Mouse (Mus musculus) midbrain, embryonic 16.5 days (tissue): Measurements from ENCODE around the gene Hexim2. TPM values are rescaled to one million over a fixed set of nuclear protein-coding genes. Genes with fewer than 3 reads are reported as not detected.
A peak's percentile ranks its signal among the peaks of the same experiment; 100 is the strongest.

ENCODE experiments used
- ATAC-seq: fragments of 200-750 bp; cut with Nextera tagmentation; 2 replicates; pipeline ENCODE4 v1.8.0; 2017; ENCODE audit warnings: moderate TSS enrichment
- H3K27ac ChIP-seq: fragments of 300-500 bp; sonication (generic); 2 replicates; pipeline ENCODE4 v1.5.1; 2014; ENCODE audit warnings: mild to moderate bottlenecking, low read length, mixed read lengths
- H3K27me3 ChIP-seq: fragments of 300-500 bp; sonication (generic); 2 replicates; pipeline ENCODE4 v1.6.1; 2014; ENCODE audit warnings: low read depth, low read length, mixed read lengths; ENCODE audit not compliant: control insufficient read depth, insufficient read depth
- H3K36me3 ChIP-seq: fragments of 300-500 bp; sonication (generic); 2 replicates; pipeline ENCODE4 v1.6.1; 2014; ENCODE audit warnings: mild to moderate bottlenecking, low read length, moderate library complexity, mixed read lengths; ENCODE audit not compliant: control insufficient read depth, insufficient read depth
- H3K4me1 ChIP-seq: fragments of 300-500 bp; sonication (generic); 2 replicates; pipeline ENCODE4 v1.6.1; 2014; ENCODE audit warnings: mild to moderate bottlenecking, low read length, mixed read lengths; ENCODE audit not compliant: control insufficient read depth, insufficient read depth
- H3K4me2 ChIP-seq: fragments of 300-500 bp; sonication (generic); 2 replicates; pipeline ENCODE4 v1.6.1; 2014; ENCODE audit warnings: mild to moderate bottlenecking, low read length, mixed read lengths
- H3K4me3 ChIP-seq: fragments of 300-500 bp; sonication (generic); 2 replicates; pipeline ENCODE4 v1.5.1; 2014; ENCODE audit warnings: low read depth, mild to moderate bottlenecking, low read length, moderate library complexity, mixed read lengths
- H3K9ac ChIP-seq: fragments of 300-500 bp; sonication (generic); 2 replicates; pipeline ENCODE4 v1.6.1; 2014; ENCODE audit warnings: low read depth, low read length, mixed read lengths
- H3K9me3 ChIP-seq: fragments of 300-500 bp; sonication (generic); replicated peaks from 2 replicates; pipeline ENCODE4 v1.6.1; 2014; ENCODE audit warnings: mild to moderate bottlenecking, low read length, mixed read lengths; ENCODE audit not compliant: control insufficient read depth, poor library complexity, severe bottlenecking
- WGBS: fragments of 180-500 bp; shearing (Covaris S2); extraction: QIAGEN DNeasy Blood & Tissue Kit; methylation state at CpG from one replicate; pipeline ENCODE4 v1.1.7; 2014; 5-methylcytosine and 5-hydroxymethylcytosine counted together
- polyA plus RNA-seq: library from polyadenylated mRNA; unstranded; fragments of >200 nt; fragmentation: Nextera tagmentation; extraction: Ambion mirVana; gene quantifications from 2 replicates; pipeline ENCODE4 v1.2.1, GENCODE M21; 2015

Hexim2 gene
- polyA plus RNA-seq, result 29.9 and 37.0 TPM in 2 replicates

DNA sequence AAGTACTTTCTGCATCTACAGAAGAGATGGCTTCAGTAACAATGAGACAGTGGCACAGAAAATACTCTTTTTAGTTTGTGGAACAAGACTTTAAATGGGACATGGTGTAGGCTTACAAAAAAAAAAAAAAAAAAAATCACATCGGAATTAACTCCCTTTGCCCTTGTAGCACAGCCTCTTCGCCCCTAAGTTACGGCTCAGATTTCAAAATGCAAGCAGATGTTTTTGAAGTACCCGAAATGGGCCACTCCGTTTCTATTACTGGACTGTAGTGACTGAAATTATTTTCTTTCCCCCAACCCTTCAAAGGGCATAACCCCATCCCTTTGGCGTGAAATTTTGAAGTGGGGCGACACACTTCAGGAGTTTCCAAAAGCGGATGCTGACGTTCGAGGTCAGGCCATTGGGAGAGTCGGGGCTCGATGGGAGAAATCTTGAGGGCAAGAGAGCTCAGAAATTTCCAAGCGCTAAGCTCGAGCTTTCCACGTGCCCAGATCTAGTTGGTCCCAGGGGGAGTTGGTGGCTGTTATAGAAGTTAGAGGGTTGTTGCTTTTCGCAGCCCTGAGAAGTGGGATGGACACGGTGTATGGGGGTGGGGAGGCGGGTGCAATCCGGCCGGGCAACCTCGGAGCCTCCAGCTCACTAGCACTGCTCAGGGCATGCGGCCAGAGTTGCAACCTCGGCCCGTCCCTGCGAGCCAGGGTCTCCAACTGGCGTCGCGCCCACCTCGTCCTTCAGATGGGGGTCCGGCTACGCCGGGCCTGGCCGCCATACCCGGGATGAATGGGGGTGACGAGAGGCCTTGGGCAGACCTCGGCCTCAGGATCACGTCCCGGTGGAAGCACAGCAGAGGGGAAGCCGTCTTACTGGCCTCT lies at the start of gene Hexim2:
TSS of gene Hexim2 (plus strand) at position 729 of the 875 bp plus-strand sequence.
- no peaks in the 10 kb centered on the region for H3K27me3 ChIP-seq
- peak within 1 kb of the TSS; percentile 99 for H3K27ac ChIP-seq
- peak within 1 kb of the TSS; percentile 80 for H3K4me2 ChIP-seq
- peaks cover 37% of the 10 kb centered on the region for H3K4me1 ChIP-seq
- 2% methylated on average over 39 of the region's 39 CpGs for WGBS
- ATAC-seq, result peak; percentile 75
- peak within 1 kb of the TSS; percentile 97 for H3K9ac ChIP-seq
- H3K36me3 ChIP-seq, result no peaks in the 10 kb centered on the region
- peak within 1 kb of the TSS; percentile 76 for H3K4me3 ChIP-seq
- H3K9me3 ChIP-seq, result no peaks in the 10 kb centered on the region

DNA sequence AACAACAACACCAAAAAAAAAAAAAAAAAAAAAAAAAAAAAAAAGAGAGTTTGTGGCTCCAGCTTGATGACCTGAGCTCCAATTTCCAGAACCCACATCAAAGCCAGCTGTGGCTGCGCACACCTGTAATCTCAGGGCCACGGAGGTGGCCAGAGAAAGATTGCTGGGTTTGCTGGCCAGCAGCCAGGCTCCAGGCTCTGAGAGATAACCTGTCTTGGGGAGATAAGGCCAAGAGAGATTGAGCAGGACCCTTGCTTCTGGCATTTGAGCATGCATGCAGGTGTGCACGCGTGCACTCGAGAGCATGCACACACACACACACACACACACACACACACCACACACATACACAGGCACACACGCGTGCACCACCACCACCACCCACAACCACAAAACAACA lies 38.9 kb upstream of the Hexim2 start:
- whole genome bisulfite sequencing, result 89% methylated on average over 7 of the region's 7 CpGs
- Histone ChIP-seq H3K4me1 (no peaks in the 10 kb centered on the region), H3K9ac (no peak overlapping the region), H3K27ac (no peak overlapping the region), H3K27me3 (no peaks in the 10 kb centered on the region; the same call in 1 of the 2 replicates), H3K4me2 (no peak overlapping the region), H3K4me3 (no peak overlapping the region), H3K9me3 (no peaks in the 10 kb centered on the region), H3K36me3 (no peaks in the 10 kb centered on the region)
- no peak for ATAC-seq

DNA sequence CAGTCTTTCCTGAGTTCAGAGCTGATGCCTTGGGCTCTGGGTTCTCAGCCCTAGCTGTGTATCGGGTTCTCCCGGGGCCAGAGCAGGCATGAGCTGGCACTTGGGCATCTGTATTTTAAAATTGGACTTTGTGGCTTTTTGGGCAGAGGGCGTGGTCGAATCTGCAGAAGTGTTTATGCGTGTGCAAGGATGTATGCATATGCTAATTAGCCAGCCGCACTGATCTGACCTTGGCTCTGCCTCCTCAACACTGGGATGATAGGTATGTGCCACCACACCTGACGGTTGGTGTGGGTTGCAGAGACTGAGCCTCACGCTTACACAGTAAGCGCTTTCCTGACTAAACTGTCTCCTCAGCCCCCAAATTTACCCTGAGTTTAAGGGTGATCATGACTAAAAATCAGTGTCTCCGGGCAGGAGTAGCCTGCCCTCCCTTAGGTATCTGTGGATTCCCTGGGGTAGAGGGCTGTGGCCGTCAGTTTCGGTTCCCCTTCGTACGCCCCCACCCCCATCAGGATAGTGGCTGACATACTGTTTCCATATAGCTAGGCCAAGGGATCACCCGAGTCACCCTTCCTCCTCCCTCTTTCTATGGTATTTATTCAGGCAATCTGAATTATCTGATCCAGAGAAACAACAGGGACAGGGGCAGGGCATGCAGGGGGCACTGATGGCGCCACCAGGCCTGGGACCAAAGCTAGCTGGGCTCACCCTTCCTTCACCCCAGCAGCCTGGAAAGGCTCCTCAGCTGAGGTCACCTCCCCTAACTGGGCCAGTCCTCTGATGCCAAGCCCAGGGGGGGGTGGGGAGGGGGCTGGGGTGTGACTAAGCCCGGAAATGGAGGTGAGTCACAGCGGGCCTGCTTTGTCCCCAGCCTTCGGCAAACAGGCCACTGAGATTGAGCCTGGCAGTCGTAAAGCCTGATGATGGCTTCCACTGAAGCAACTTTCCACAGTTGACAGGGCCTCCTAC lies 38.1 kb upstream of the Hexim2 start:
- Histone ChIP-seq H3K9ac (no peak overlapping the region), H3K4me1 (no peaks in the 10 kb centered on the region), H3K27me3 (no peaks in the 10 kb centered on the region; the same call in 1 of the 2 replicates), H3K4me2 (no peak overlapping the region), H3K4me3 (no peak overlapping the region), H3K27ac (no peak overlapping the region), H3K9me3 (no peaks in the 10 kb centered on the region), H3K36me3 (no peaks in the 10 kb centered on the region)
- WGBS, result 79% methylated on average over 20 of the region's 20 CpGs
- ATAC-seq, result no peak

GRCm38 (mm10) chr11:103095107-103095670 lies 37.0 kb upstream of the Hexim2 start:
- 60% methylated on average over 9 of the region's 9 CpGs for WGBS
- no peak overlapping the region for H3K9ac ChIP-seq
- no peaks in the 10 kb centered on the region for H3K4me1 ChIP-seq
- ATAC-seq, result no peak
- no peak overlapping the region for H3K4me2 ChIP-seq
- H3K36me3 ChIP-seq, result no peaks in the 10 kb centered on the region
- no peak overlapping the region for H3K27ac ChIP-seq
- peaks cover 10% of the 10 kb centered on the region for H3K27me3 ChIP-seq
- no peak overlapping the region for H3K4me3 ChIP-seq
- H3K9me3 ChIP-seq, result no peaks in the 10 kb centered on the region

- Histone ChIP-seq H3K4me2 (no peak overlapping the region), H3K27ac (no peak overlapping the region), H3K27me3 (peaks cover 15% of the 10 kb centered on the region), H3K4me3 (no peak overlapping the region), H3K36me3 (no peaks in the 10 kb centered on the region), H3K9me3 (no peaks in the 10 kb centered on the region), H3K4me1 (no peaks in the 10 kb centered on the region), H3K9ac (no peak overlapping the region)
- ATAC-seq, result no peak
- 89% methylated on average over 6 of the region's 6 CpGs for whole genome bisulfite sequencing
Measured at GRCm38 (mm10) chr11:103095801-103096200, 36.4 kb upstream of the Hexim2 start.

DNA sequence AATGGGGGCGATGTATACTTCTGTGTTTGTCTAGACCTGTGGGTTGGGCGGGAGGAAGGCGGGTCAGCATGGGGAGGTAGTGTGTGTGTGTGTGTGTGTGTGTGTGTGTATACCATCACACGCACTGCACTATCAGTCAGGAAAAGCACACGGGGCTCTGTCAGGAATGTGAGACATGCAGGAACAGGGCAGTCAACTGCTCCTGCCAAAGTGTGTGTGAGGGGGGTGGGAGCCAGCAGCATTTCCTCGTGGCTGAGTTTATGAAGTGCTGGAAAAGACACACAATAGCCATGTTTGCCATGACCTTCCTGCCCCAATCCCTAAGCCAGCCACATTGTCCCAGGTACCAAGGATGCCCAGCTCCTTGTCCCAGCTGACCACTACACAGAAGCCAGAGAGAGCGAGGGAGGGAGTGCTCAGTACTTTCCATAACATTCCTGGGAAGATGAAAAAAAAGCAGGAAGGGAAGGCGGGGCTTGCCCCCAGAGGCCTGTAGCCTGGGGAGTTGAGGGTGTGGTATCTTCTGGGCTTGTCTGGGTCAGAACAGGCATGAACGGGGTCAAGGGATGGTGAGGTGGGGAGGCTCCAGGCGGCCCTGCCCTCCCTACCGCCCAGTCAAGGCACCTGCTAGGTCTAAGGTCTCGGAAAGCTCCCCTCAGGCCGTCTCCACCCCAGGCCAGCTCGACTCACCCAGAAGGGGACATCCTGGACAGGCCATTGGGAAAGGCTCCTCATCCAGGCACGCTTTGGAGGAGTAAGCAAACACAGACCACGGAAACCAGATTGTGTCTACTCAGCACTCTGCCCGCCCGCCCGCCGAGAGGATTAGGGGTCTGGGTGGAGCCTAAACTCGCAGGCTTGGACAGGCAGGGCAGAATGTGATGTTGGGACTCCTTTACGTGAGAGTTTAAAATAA lies 35.0 kb upstream of the Hexim2 start:
- no peak overlapping the region for H3K27ac ChIP-seq
- no peak overlapping the region for H3K4me2 ChIP-seq
- H3K4me1 ChIP-seq, result peaks cover 8% of the 10 kb centered on the region; the same call in 1 of the 2 replicates
- H3K9me3 ChIP-seq, result no peaks in the 10 kb centered on the region
- H3K9ac ChIP-seq, result no peak overlapping the region
- H3K36me3 ChIP-seq, result no peaks in the 10 kb centered on the region
- no peak overlapping the region for H3K4me3 ChIP-seq
- ATAC-seq, result no peak
- H3K27me3 ChIP-seq, result peaks cover 15% of the 10 kb centered on the region
- 24% methylated on average over 22 of the region's 22 CpGs for WGBS

GRCm38 (mm10) chr11:103098531-103099190 lies 33.6 kb upstream of the Hexim2 start:
- Histone ChIP-seq H3K27ac (no peak overlapping the region), H3K36me3 (no peaks in the 10 kb centered on the region), H3K9ac (no peak overlapping the region), H3K9me3 (no peaks in the 10 kb centered on the region), H3K27me3 (peaks cover 16% of the 10 kb centered on the region), H3K4me3 (no peak overlapping the region), H3K4me2 (no peak overlapping the region), H3K4me1 (peaks cover 12% of the 10 kb centered on the region; the same call in 1 of the 2 replicates)
- 66% methylated on average over 11 of the region's 11 CpGs for WGBS
- ATAC-seq, result no peak
